Mouse (Mus musculus): ENCODE results near the gene Ankrd37.

Gene Ankrd37

GRCm38 (mm10) chr8:46005596-46005995 is at the start of gene Ankrd37:
Gene Ankrd37 (minus strand): TSS chr8:46005707.
- peak; percentile 54 for DNase-seq (ENCODE audit: low read depth, low spot score)

DNA sequence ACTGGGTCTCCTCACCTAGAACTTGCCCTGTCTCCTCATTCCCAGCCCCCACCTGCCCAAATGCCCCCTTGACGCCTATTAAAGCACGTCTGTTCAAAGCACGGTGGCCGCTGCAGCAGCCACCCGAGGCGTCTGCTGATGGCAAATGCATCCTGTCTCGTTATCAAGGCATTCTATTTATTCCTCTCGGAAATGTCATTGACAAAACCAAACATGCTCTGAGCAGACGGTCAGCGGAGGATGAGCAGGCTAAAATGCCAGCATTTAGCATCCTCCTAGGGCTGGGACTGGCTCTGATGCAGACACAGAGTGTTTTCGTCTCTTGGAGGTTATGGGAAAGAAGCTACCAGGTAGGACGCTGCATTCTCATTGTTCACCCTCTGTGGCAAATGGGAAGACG is 34.8 kb upstream of the Ankrd37 start:
- DNase-seq (ENCODE audit: low read depth, low spot score) = peak; percentile 69

DNA sequence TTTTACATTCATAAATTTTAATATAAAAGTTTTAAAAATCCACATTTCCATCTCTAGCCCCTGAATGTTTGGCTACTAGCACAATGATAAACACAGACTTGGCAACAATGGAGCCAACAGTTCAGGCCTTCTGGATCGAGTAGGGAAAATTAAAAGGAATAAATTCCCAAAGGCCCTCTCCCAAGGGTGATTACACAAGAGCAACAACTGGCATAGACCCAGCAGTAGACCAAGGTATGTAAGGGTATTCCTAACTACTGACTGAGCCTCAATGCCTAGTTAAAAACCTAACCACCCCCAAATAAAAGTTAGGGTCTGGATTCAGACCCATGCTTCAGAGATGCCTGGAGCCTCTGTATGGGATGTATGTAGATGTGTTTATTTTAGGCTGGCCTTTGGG is 34.2 kb upstream of the Ankrd37 start:
- DNase-seq (ENCODE audit: low read depth, low spot score) = no peak

- DNase-seq (ENCODE audit: low read depth, low spot score) = no peak
Measured at GRCm38 (mm10) chr8:46036217-46036616, 30.7 kb upstream of the Ankrd37 start.

DNA sequence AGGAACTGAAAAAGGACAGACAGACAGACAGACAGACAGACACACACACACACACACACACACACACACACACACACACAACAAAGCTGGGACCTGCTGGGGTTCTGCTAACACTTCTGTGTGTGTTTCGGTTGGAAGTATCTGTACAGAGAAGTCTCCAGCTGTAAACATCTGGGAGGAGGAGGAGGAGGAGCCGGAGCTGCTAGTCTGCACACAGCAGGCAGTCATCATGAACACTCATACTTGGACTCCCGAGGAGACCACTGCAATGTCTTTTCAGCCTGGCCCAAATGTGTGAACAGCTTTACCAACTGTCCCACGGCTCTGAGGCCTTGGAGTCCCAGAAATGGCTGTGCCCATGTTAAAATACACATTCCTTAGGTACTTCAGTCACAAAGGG is 18.9 kb upstream of the Ankrd37 start:
- DNase-seq (ENCODE audit: low read depth, low spot score) = no peak

DNA sequence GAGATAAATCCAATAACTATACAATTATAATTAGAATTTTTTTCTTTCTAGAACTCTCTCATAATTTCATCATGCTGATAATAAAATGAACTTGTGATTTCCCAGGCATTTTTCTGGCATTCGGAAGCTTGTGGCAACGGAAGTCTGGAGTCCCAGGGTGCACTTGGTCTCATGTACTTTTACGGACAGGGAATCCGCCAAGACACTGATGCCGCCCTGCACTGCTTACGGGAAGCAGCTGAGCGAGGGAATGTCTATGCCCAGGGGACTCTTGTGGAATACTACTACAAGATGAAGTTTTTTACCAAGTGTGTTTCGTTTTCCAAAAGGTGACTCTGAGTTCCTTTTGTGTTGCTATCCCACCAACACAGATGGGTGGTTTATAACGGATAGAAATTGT is 17.3 kb upstream of the Ankrd37 start:
- DNase-seq (ENCODE audit: low read depth, low spot score) = no peak

- DNase-seq (ENCODE audit: low read depth, low spot score) = peak; percentile 24
Measured at GRCm38 (mm10) chr8:46022203-46022602, 16.7 kb upstream of the Ankrd37 start.

- peak; percentile 80 for DNase-seq (ENCODE audit: low read depth, low spot score)
Measured at GRCm38 (mm10) chr8:46010746-46011680, 5.5 kb upstream of the Ankrd37 start.

GRCm38 (mm10) chr8:46010306-46010705 is 4.8 kb upstream of the Ankrd37 start:
- DNase-seq (ENCODE audit: low read depth, low spot score) = peak; percentile 44

DNA sequence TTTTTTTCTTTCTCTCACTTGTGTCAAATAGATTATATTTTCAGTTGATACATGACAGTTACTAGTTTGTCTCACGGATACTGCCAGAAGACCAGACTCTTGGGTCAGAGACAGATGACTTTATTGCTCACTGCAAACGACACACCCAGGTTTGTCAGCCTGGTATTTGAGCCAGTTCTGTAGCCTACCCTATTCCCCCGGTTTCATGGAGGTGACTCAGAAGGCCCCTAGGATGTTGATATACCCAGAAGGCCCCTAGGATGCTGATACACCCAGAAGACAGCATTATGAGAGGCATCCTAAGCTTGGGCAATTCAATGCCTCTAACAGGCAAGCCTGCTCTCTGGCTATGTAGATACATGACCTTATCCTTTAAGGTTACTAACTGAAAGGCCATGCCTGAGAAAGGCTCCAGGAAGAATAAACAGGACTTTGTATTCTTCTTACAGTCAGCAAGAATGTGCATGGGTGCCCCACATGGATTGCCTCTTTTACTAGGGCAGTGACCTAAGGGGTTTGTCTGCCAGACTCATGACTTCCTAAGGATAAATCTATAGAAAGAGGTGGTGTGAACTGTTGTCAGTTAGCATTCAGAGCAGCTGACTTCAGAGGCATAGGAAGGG is 1.7 kb upstream of the Ankrd37 start:
- no peak for DNase-seq (ENCODE audit: low read depth, low spot score)

DNA sequence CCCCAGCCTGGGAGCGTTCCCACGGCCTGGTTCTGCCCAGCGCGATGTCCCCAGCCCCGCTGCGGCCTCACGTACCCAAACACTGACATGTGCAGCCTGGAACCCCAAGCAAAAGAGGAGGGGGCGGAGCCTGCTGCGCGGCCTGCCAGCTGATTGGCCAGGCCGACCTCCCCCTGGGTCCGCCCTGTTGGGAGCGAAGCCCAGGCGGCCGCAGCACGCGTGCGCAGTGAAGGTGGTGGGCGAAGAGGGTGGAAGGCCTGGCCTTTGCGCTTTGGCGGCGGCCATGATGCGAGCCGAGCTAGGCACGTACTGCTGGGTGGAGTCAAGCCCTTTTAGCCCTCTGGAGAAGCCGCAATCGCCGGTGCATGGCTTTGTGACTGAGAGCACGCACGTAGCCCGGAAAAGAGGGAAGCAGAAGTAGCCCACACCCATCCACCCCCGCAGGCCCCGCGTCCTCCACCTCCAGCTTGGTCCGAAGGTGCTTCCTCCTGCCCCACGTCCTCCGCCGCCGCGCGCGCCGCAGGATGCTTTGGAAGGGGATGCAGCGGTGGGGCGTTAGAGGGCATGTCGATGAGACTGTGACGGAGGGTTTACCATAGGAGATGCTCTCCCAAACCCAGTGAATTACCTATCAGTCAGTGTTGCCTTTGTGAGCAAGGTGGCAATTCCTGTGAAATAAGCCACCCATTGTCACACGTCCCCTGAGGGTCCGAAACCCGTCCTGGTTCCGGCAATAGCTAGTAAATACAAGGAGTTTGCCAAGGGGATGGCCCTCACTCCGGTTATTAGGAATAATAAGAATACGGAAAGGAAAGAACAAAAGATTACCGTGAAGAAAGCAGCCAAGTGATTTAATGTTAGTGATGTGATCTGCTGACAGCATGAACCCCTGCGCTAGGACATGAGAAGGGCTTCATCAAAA is 5.5 kb downstream of the Ankrd37 start:
- peak; percentile 99 for DNase-seq (ENCODE audit: low read depth, low spot score)

DNA sequence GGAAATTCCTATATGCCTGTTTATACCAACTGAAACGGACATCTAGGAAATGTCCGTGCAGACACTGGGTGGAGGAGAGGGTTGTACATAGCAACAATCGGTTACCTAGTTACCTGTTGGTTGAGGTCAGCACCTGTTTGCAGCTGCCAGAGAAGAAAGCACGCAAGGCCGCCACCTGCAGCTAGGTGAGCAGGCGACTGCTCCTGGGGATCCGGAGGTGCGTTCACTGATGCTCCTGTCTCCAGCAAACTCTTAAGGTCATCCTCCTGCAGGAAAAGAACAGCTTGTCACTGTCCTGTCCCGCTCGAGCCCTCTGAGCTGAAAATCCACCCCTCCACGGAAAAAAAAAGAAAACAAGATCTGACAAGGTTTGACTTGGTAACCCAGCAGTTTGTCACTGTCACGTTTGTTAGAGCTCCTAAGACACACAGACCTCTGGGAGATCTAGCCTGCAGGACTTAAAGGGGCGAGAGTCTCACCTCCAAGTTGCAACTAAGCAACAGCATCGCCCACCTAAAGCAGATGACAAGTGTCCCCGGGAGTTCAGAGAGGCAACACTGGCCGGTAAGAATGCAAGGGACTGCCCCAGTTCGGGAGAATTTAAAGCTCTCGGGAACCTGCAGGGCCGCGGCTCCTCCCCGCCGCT is 6.2 kb downstream of the Ankrd37 start, which contains the start of gene Lrp2bp:
Lrp2bp (plus strand) TSS at position 166 of the 646 bp plus-strand sequence.
- DNase-seq (ENCODE audit: low read depth, low spot score) = peak; percentile 58

GRCm38 (mm10) chr8:45998228-45998627 is 7.3 kb downstream of the Ankrd37 start:
- DNase-seq (ENCODE audit: low read depth, low spot score) = peak; percentile 22

- DNase-seq (ENCODE audit: low read depth, low spot score) = no peak
Measured at GRCm38 (mm10) chr8:45995576-45995975, 9.9 kb downstream of the Ankrd37 start.

DNA sequence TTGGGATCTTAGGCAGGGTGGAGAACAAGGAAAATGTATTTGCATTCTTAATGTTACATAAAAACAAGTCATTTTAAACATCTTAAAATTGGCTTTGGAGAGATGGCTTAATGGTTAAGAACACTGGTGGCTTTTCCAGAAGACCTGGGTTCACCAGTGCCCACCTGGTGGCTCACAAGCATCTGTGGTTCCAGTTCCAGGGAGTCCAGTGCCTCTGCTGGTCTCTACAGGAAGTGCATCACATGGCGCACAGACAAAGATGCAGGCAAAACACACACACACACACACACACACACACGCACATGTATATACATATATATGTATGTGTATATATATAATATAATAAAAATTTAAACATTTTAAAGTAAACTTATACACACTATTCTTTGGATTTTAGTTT is 11.4 kb downstream of the Ankrd37 start:
- DNase-seq (ENCODE audit: low read depth, low spot score) = peak; percentile 20

- no peak for DNase-seq (ENCODE audit: low read depth, low spot score)
Measured at GRCm38 (mm10) chr8:45990631-45991310, 14.7 kb downstream of the Ankrd37 start.

DNA sequence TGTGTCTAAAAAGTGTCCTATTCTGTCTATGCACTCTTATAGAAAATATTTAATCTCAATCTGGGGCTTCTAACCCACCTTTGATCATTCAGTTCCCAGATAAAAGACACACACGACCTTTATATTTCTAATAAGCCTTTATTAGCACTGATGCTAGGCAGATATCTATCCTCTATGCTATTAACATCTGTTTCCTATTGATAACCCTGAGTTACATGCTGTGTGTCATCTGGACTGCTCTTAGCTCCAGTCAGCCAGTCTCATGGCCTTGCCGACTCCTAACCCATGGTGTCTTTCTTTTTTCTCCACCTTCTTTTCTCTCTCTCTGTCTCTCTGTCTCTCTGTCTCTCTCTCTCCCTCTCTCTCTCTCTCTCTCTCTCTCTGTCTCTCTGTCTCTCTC is 17.3 kb downstream of the Ankrd37 start:
- no peak for DNase-seq (ENCODE audit: low read depth, low spot score)

- DNase-seq (ENCODE audit: low read depth, low spot score) = no peak
Measured at GRCm38 (mm10) chr8:45986665-45987064, 18.8 kb downstream of the Ankrd37 start.

DNA sequence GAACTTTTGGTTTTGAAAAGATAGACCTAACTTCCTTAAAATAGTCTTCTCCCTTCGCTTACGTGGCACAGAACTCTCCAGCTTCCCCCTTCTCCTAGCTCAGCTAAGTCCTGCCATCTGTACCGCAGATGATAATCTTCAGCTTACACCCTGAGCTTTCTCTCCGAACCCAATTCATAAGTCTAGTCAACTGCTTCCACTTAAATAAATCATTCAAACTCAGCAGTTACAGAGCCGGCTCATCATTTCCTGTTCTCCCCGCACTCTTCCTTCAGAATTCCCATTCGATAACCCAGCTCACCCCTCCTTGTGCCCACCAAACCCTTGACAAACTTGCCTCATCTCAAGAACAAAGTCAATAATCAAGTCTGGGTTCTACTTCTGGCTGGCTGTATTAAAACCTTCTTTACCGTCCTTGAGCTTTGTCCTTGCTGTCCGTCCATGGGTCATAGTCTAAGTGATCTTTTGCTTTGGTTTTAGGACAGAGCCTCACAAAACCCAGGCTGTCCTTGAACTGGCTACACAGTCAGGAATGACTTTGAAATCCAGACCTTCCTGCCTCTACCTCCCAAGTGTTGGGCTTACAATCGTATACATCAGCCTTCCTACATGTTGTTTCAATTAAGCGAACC is 29.6 kb downstream of the Ankrd37 start:
- DNase-seq (ENCODE audit: low read depth, low spot score) = peak; percentile 41
